Comparison of ENCODE assay signal across 15 mouse cellular contexts in the genomic region with DNA sequence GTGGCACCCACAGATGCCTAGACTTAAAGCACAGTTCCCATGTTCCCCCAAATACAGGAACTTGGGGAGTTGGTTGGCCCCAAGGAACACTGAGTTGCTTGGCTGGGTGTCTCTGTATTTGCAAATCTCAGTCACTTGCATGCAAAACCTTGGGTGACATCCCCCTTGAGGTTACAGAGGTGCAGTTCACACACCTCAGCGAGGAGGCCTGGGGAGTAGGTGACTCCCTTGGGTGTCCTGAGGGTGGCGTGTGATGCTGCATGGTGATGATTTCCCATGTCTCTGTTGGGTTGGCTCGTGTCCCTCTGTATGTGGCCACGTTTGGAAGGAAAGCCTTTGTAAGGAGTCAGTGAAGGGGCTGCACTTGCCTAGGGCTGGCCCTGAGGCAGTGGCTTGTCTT.
"Had no signal": no experiment of that assay in that cellular context is flagged by ENCODE, and none has a peak within 500 bp of the region (broad histone marks: within the 10 kb centered on the region; RNA-seq: fewer than 3 reads in every experiment).

No protein-coding gene starts in this region.

- DNase-seq: liver, embryonic 13.5 days; liver, postnatal 0 days; lung, adult 2 months; lung, postnatal 14 days; lung, postnatal 36 days; retina, postnatal 1 day; right cerebral cortex, adult 18-20 months; right cerebral cortex, postnatal 25 days; right cerebral cortex, postnatal 4 days; thymus, adult 2 months; thymus, postnatal 25 days; thymus, postnatal 4 days had no signal

- ATAC-seq: liver, postnatal 0 days; lung, postnatal 0 days; midbrain, embryonic 13.5 days; midbrain, embryonic 15.5 days had no signal
